Mouse (Mus musculus): ENCODE measurements around the gene Sgcd. TPM values are rescaled to one million over a fixed set of nuclear protein-coding genes. Genes with fewer than 3 reads are reported as not detected.

The Sgcd gene
- polyA plus RNA-seq, 1 experiment from 2014 or later, result 8.4 TPM

DNA sequence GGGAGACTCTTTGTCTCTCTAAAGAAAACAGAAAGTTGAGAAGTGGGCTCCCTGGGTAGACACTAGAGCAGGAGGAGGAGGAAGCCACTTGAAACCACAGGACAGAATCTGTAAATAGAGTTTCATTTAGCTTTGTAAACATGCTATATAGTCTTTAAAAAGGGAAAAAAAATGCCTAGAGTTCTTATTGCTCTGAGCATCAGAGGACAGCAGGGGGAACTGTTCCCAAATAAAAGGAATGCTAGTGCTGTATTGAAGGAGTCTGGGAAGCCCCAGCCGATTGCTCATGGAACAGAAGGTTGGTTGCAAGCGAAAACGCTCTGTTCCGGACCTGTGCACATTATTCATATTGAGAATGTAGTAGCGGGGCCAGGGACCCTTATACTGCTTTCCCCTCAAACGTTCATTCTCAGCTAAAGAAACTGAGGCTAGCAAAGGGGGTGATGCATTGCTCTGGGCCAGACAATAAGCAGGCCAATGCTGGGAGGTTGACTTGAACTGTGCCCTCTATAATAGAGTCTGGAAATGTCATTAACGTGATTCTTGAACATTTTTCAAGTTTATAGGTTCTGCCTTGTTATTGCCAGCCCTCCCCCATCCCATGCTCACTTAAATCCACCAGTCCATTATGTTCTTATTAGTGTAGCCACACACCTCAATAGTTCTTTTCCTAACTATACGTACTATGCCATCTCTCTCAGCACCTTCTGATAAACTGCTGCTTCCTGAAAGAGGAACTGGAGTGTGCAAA is 1140.4 kb downstream of the Sgcd start:
- Histone ChIP-seq H3K4me3 (no peak overlapping the region), H3K36me3 (no peaks in the 10 kb centered on the region), H3K9me3 (replicated peaks) (no peaks in the 10 kb centered on the region), H3K4me2 (no peak overlapping the region), H3K27me3 (replicated peaks) (no peaks in the 10 kb centered on the region), H3K9ac (no peak overlapping the region), H3K27ac (ENCODE audit: poor library complexity, severe bottlenecking) (no peak overlapping the region), H3K4me1 (replicated peaks) (no peaks in the 10 kb centered on the region)
- 38% methylated on average over 8 of the region's 8 CpGs for WGBS
- no peak for ATAC-seq (ENCODE audit: insufficient number of reproducible peaks, low FRiP score)

DNA sequence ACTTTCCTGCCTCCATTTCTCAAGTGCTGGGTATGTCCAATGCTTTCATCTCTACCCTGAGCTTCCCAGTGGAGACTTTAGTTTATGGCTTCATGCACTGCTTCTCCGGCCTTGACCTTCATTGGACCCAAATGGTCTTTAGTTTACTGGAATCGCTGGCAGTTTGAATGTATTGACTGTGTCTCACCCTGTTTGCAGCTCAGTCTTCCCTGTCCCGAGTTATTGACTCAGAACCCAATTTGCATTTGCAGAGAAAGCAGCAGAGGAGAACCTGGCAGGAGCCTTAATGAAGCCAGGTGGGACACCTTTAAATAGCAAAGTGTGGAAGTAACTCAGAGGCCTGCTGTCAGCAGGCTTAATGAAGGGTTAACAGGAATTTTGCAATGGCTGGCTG is 1140.9 kb downstream of the Sgcd start:
- Histone ChIP-seq H3K27ac (ENCODE audit: poor library complexity, severe bottlenecking) (no peak overlapping the region), H3K27me3 (replicated peaks) (no peaks in the 10 kb centered on the region), H3K4me2 (no peak overlapping the region), H3K4me3 (no peak overlapping the region), H3K4me1 (replicated peaks) (no peaks in the 10 kb centered on the region), H3K9ac (no peak overlapping the region), H3K36me3 (no peaks in the 10 kb centered on the region), H3K9me3 (replicated peaks) (no peaks in the 10 kb centered on the region)
- WGBS, result 52% methylated on average over 3 of the region's 3 CpGs
- ATAC-seq (ENCODE audit: insufficient number of reproducible peaks, low FRiP score), result no peak

DNA sequence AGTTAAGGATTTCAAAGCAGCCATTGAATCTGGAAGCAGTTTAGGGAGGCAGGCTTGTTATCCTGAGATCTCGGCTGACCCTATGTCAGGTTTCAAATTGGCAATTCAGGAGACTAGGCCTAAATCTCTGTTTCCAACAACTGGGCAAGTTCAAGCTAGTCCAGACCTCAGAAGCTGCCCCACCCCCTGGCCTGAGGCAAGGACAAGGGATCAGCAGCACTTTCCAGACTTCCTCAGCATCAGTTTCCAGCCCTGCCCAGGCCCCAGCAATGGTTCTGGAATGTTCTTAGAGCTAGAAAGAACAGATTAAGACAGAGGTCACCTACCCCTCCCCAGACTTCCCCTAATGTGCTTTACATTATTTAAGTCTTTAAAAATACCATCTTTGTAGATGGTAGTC is 1142.1 kb downstream of the Sgcd start:
- Histone ChIP-seq H3K36me3 (no peaks in the 10 kb centered on the region), H3K9ac (no peak overlapping the region), H3K4me3 (no peak overlapping the region), H3K4me1 (replicated peaks) (peaks cover 3% of the 10 kb centered on the region; the same call in 1 of the 2 replicates), H3K4me2 (no peak overlapping the region), H3K27ac (ENCODE audit: poor library complexity, severe bottlenecking) (no peak overlapping the region), H3K9me3 (replicated peaks) (no peaks in the 10 kb centered on the region), H3K27me3 (replicated peaks) (no peaks in the 10 kb centered on the region)
- WGBS, result 62% methylated on average over 1 of the region's 1 CpGs
- no peak for ATAC-seq (ENCODE audit: insufficient number of reproducible peaks, low FRiP score)

Measured in heart, embryonic 12.5 days (tissue).